21 mouse cellular contexts compared by ENCODE assay signal in genomic region chr1:149912984-149913383, GRCm38 (mm10).
"Had no signal": no experiment of that assay in that cellular context is flagged by ENCODE, and none has a peak within 500 bp of the region (broad histone marks: within the 10 kb centered on the region; RNA-seq: fewer than 3 reads in every experiment).

No protein-coding gene starts in this region.

- H3K4me1 ChIP-seq: limb, embryonic 12.5 days; limb, embryonic 15.5 days; midbrain, embryonic 12.5 days; midbrain, embryonic 15.5 days; neural tube, embryonic 12.5 days; neural tube, embryonic 15.5 days; stomach, embryonic 15.5 days had no signal

- H3K4me3 ChIP-seq: limb, embryonic 12.5 days; limb, embryonic 15.5 days; lung, embryonic 15.5 days; midbrain, embryonic 12.5 days; midbrain, embryonic 15.5 days; neural tube, embryonic 12.5 days; neural tube, embryonic 15.5 days; stomach, embryonic 15.5 days had no signal

- H3K9ac ChIP-seq: limb, embryonic 12.5 days; limb, embryonic 15.5 days; liver, embryonic 14.5 days; lung, embryonic 15.5 days; midbrain, embryonic 12.5 days; midbrain, embryonic 15.5 days; neural tube, embryonic 12.5 days; neural tube, embryonic 15.5 days; stomach, embryonic 15.5 days had no signal

- H3K4me2 ChIP-seq: limb, embryonic 12.5 days; limb, embryonic 15.5 days; liver, embryonic 11.5 days; lung, embryonic 15.5 days; midbrain, embryonic 12.5 days; midbrain, embryonic 15.5 days; neural tube, embryonic 12.5 days; neural tube, embryonic 15.5 days; stomach, embryonic 15.5 days had no signal

- H3K27ac ChIP-seq: limb, embryonic 12.5 days; limb, embryonic 15.5 days; liver, embryonic 14.5 days; lung, embryonic 15.5 days; macrophage; midbrain, embryonic 12.5 days; midbrain, embryonic 15.5 days; neural tube, embryonic 12.5 days; neural tube, embryonic 15.5 days; stomach, embryonic 15.5 days had no signal

- DNase-seq: kidney, adult 2 months; kidney, postnatal 36 days; left cerebral cortex, postnatal 4 days; lung, adult 18-20 months; lung, postnatal 14 days; right cerebral cortex, adult 18-20 months; right cerebral cortex, postnatal 14 days; spleen, adult 18-20 months; thymus, postnatal 25 days had no signal

- H3K36me3 ChIP-seq: limb, embryonic 12.5 days; limb, embryonic 15.5 days; lung, embryonic 15.5 days; midbrain, embryonic 12.5 days; midbrain, embryonic 15.5 days; neural tube, embryonic 12.5 days; neural tube, embryonic 15.5 days; stomach, embryonic 15.5 days had no signal

- ATAC-seq: intestine, embryonic 16.5 days; midbrain, embryonic 15.5 days had no signal

- H3K27me3 ChIP-seq: limb, embryonic 12.5 days; limb, embryonic 15.5 days; lung, embryonic 15.5 days; midbrain, embryonic 12.5 days; midbrain, embryonic 15.5 days; neural tube, embryonic 12.5 days; neural tube, embryonic 15.5 days; stomach, embryonic 15.5 days had no signal

- H3K9me3 ChIP-seq: limb, embryonic 12.5 days; limb, embryonic 15.5 days; lung, embryonic 15.5 days; midbrain, embryonic 12.5 days; midbrain, embryonic 15.5 days; neural tube, embryonic 12.5 days; neural tube, embryonic 15.5 days; stomach, embryonic 15.5 days had no signal
